Mouse (Mus musculus): ENCODE results near the gene Gfod1. TPM values are rescaled to one million over a fixed set of nuclear protein-coding genes. Genes with fewer than 3 reads are reported as not detected.

Gene Gfod1
- total RNA-seq, 2 experiments from 2014 or later = 118 to 134 TPM

DNA sequence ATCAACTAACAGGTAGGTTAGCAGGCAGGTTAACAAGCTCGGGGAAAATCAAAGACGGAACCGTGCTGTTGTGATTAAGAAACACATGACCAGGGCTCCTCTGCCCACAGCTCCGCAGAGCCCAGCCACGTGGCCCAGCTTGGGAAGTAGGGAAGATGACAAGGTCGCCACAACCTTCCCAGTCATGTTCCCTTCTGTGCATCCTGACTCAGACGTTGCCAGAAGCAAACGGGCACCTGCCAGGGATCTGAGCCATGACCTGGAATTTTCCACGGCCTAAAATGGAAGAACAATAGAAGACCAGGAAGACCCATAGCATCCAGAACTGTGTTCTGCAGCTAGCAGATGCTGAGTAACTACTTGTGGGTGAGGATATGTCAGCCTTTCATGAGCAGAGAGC lies 32.5 kb downstream of the Gfod1 start:
- peak overlapping the region; percentile 87 for H3K27ac ChIP-seq
- DNase-seq (ENCODE audit: extremely low spot score in 1 of 2, low spot score in 2 of 2) = no peak
- no peak for TF ChIP-seq CTCF (IDR thresholded peaks at IDR 0.05)
- intact Hi-C loops (cut with DNase I) = no loop called here
- no peak overlapping the region for H3K4me3 ChIP-seq

DNA sequence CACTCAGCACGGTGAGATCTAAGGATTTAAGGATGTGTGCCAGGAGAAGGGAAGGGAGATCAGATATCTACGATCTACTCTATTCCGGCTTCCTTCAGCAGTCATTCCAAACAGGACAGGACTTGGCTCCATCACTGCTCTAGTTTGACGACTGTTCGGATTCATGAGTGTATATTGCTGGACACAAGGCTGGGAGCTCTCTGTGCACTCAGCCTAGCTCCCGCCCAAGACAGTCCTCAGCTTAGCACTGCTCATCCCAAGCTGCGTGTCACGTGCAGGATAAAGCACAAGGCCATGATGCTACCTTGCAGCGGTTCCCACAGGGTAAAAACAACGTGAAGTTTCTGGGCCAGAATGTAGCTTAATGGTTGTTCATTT lies 33.8 kb downstream of the Gfod1 start:
- no peak for TF ChIP-seq CTCF (IDR thresholded peaks at IDR 0.05)
- DNase-seq (ENCODE audit: extremely low spot score in 1 of 2, low spot score in 2 of 2) = no peak
- no peak overlapping the region for H3K4me3 ChIP-seq
- H3K27ac ChIP-seq = peak overlapping the region; percentile 87
- intact Hi-C loops (cut with DNase I) = no loop called here

GRCm38 (mm10) chr13:43269460-43270219 lies 34.3 kb downstream of the Gfod1 start:
- intact Hi-C loops (cut with DNase I) = no loop called here
- no peak for TF ChIP-seq CTCF (IDR thresholded peaks at IDR 0.05)
- Histone ChIP-seq H3K27ac (peak overlapping the region; percentile 87), H3K4me3 (no peak overlapping the region)
- no peak for DNase-seq (ENCODE audit: extremely low spot score in 1 of 2, low spot score in 2 of 2)

DNA sequence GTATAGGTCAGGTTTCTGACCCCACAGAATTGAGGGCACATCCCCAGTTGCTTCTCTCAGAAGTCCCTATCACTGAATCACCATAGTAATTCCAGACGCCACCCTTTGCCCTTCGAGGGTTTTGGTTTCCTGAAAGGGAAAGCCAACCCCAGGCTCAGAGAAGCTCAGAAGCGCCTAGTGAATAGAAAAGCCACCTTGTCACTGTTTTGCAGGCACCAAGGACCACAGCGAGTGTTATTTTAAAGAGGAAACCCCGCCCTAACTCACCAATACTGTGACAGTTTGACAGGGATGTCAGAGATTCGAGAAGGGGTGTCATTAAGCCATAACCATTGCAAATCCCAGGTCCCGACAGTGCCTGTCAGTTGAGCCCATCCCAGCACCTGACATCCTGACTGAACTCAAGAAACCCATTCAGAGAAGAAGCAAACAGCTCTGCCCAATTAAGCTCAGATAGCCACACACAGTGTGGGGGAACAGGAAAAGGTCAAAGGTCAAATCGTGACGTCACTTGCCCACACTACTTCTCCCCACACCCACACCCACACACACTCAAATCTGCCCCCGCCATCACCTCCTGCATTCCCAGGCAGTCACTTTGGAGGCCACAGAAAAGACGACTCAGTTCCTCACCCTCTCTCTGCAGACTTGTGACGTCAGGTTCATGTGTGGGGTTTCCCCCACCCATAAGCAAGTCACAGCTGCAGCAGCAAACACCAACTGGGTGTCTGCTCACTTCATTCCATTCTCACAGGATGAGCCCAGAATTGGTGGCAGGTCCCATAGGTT lies 35.2 kb downstream of the Gfod1 start:
- intact Hi-C loops (cut with DNase I) = no loop called here
- TF ChIP-seq CTCF (IDR thresholded peaks at IDR 0.05) = no peak

GRCm38 (mm10) chr13:43267902-43268301 lies 36.1 kb downstream of the Gfod1 start:
- no peak for TF ChIP-seq CTCF (IDR thresholded peaks at IDR 0.05)
- DNase-seq (ENCODE audit: extremely low spot score in 1 of 2, low spot score in 2 of 2) = no peak
- Histone ChIP-seq H3K27ac (no peak overlapping the region; the same call in 1 of the 2 replicates), H3K4me3 (no peak overlapping the region)
- intact Hi-C loops (cut with DNase I) = no loop called here

More for the DNA sequence above, 35.2 kb downstream of the Gfod1 start:
- H3K4me3 ChIP-seq = no peak overlapping the region
- DNase-seq (ENCODE audit: extremely low spot score in 1 of 2, low spot score in 2 of 2) = no peak
- H3K27ac ChIP-seq = peak overlapping the region; percentile 61

DNA sequence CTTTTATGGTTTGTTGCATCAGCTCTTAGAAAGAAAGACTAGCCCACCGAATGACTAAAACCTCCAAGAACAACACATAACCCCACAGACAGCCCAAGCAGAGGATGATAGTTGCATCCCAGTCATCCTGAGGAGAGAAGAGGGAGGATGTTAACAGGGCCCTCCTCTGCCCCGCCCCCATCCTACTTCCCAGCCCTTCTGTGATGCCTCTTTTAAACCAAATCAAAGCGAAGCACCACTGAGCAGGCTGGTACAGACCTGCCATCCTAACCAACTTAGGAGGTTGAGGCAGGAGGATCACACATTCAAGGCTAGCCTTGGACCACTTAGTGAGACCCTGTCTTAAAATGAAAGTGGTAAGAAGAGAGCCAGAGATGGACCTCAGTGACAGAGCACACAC lies 36.8 kb downstream of the Gfod1 start:
- DNase-seq (ENCODE audit: extremely low spot score in 1 of 2, low spot score in 2 of 2) = no peak
- intact Hi-C loops (cut with DNase I) = no loop called here
- no peak overlapping the region for H3K4me3 ChIP-seq
- TF ChIP-seq CTCF (IDR thresholded peaks at IDR 0.05) = no peak
- H3K27ac ChIP-seq = peak overlapping the region; percentile 38; the same call in 1 of the 2 replicates

DNA sequence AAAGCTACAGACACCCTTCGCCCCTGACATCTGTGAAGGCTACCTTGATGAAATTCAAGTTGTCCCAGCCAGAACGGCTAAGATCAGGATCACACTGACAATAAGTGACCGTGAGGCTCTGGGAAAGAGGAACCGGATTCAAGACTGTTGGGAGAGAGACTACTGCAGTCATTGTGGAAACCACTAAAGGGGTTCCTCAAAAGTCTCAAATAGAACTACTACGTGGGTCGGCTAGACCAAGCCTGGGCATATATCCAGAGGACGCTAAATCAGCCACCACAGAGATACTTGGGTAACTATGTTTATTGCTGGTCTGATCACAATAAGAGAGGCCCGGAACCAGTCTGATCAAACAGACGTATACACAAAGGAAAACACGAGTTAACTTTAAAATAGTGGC lies 37.6 kb downstream of the Gfod1 start:
- no peak for DNase-seq (ENCODE audit: extremely low spot score in 1 of 2, low spot score in 2 of 2)
- no peak for TF ChIP-seq CTCF (IDR thresholded peaks at IDR 0.05)
- Histone ChIP-seq H3K27ac (peak overlapping the region; percentile 69), H3K4me3 (no peak overlapping the region)
- intact Hi-C loops (cut with DNase I) = no loop called here

- peak overlapping the region; percentile 69 for H3K27ac ChIP-seq
These were observed 38.9 kb downstream of the Gfod1 start for GRCm38 (mm10) chr13:43265116-43265515.

GRCm38 (mm10) chr13:43263646-43264045 lies 40.3 kb downstream of the Gfod1 start:
- no peak for DNase-seq (ENCODE audit: extremely low spot score in 1 of 2, low spot score in 2 of 2)
- TF ChIP-seq CTCF (IDR thresholded peaks at IDR 0.05) = no peak
- no peak overlapping the region for H3K4me3 ChIP-seq
- H3K27ac ChIP-seq = peak overlapping the region; percentile 88
- intact Hi-C loops (cut with DNase I) = no loop called here

More at GRCm38 (mm10) chr13:43265116-43265515, 38.9 kb downstream of the Gfod1 start:
- intact Hi-C loops (cut with DNase I) = no loop called here
- no peak overlapping the region for H3K4me3 ChIP-seq
- no peak for TF ChIP-seq CTCF (IDR thresholded peaks at IDR 0.05)
- DNase-seq (ENCODE audit: extremely low spot score in 1 of 2, low spot score in 2 of 2) = no peak

DNA sequence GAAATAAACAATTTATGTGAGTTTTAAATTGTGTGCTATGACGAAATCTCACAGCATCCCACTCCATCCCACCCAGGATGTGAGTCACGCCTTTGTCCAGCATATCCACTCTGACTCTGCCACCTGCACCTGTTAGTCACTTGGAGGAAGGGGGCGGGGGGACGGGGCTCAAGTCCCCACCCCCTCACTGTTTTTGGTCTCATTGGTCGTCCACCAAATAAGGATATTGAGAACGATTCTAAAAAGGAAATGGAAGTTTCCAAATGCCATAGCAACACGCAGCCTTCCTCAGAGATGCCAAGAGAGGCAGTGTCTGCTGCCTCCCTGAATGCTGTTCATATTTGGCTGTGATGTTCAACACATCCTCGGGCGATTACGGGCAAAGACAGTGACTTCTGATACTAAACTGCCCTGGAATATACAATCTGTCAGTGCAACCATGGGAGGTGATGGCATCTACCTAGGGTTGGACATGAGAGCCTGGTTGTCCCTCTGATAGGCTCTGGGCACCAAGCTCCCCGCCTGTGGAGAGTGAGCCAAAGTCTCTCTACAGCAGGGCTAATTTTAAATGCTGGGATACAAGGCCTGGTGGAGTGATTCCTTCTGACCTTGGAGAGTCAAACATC lies 41.7 kb downstream of the Gfod1 start:
- intact Hi-C loops (cut with DNase I) = loop anchor here (1.0 kb wide), 2 partner anchors 32 to 42 kb away; partner anchors contain the start of gene Gfod1
- Histone ChIP-seq H3K4me3 (no peak overlapping the region), H3K27ac (peak overlapping the region; percentile 88)
- TF ChIP-seq CTCF (IDR thresholded peaks at IDR 0.05) = no peak
- DNase-seq (ENCODE audit: extremely low spot score in 1 of 2, low spot score in 2 of 2) = peak; percentile 54 to 66

DNA sequence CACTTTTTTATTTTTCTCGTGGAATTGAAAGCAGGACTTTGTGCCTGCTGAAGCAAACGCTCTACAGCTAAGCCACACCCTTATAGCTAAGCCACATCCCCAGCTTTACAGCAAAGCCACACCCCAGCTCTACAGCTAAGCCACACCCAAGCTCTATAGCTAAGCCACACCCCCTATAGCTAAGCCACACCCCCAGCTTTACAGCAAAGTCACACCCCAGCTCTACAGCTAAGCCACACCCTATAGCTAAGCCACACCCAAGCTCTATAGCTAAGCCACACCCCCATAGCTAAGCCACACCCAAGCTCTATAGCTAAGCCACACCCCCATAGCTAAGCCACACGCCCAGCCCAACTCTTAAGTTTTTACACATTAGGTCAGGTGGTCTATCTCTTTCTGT lies 42.7 kb downstream of the Gfod1 start:
- Histone ChIP-seq H3K27ac (peak overlapping the region; percentile 88), H3K4me3 (no peak overlapping the region)
- intact Hi-C loops (cut with DNase I) = no loop called here
- no peak for DNase-seq (ENCODE audit: extremely low spot score in 1 of 2, low spot score in 2 of 2)
- no peak for TF ChIP-seq CTCF (IDR thresholded peaks at IDR 0.05)

DNA sequence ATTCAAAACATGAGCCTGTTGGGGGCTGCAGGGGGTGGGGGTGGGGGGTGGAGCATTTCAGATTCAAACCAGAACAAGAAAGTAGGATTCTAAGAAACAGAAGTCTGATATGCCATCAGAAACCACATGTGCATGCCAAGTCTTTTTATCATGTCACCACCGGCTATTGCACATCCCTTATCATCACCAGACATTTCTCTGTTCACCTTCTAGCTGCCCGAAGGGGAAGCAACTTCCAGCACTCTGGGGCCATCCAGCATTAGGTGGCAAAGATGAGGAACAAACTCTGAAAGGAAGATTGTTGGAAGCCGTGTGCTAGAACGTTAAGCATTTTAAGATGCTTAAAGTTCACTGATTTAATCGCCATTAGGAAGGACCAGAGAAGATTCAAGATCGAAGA lies 43.2 kb downstream of the Gfod1 start:
- H3K4me3 ChIP-seq = no peak overlapping the region
- peak overlapping the region; percentile 77 for H3K27ac ChIP-seq
- no peak for TF ChIP-seq CTCF (IDR thresholded peaks at IDR 0.05)
- no peak for DNase-seq (ENCODE audit: extremely low spot score in 1 of 2, low spot score in 2 of 2)
- intact Hi-C loops (cut with DNase I) = no loop called here

All from left cerebral cortex, adult 2 months (tissue).